Mouse (Mus musculus) hindbrain, embryonic 16.5 days (tissue): ENCODE measurements around the gene Acsbg2. TPM values are rescaled to one million over a fixed set of nuclear protein-coding genes. Genes with fewer than 3 reads are reported as not detected.

ENCODE experiments used
- ATAC-seq: fragments of 200-750 bp; cut with Nextera tagmentation; 2 replicates; pipeline ENCODE4 v1.8.0; 2017; ENCODE audit warnings: moderate TSS enrichment, moderate library complexity
- H3K27ac ChIP-seq: fragments of 300-500 bp; sonication (generic); 2 replicates; pipeline ENCODE4 v1.5.1; 2014; ENCODE audit warnings: low read depth, mild to moderate bottlenecking, control low read depth, low read length, moderate library complexity
- H3K27me3 ChIP-seq: fragments of 300-500 bp; sonication (generic); replicated peaks from 2 replicates; pipeline ENCODE4 v1.6.1; 2014; ENCODE audit warnings: low read length; ENCODE audit not compliant: control insufficient read depth, insufficient read depth
- H3K36me3 ChIP-seq: fragments of 300-500 bp; sonication (generic); 2 replicates; pipeline ENCODE4 v1.6.1; 2014; ENCODE audit warnings: mild to moderate bottlenecking, low read length, moderate library complexity, mixed read lengths; ENCODE audit not compliant: control insufficient read depth, insufficient read depth
- H3K4me1 ChIP-seq: fragments of 300-500 bp; sonication (generic); 2 replicates; pipeline ENCODE4 v1.6.1; 2014; ENCODE audit warnings: low read depth, low read length; ENCODE audit not compliant: control insufficient read depth, insufficient read depth
- H3K4me2 ChIP-seq: fragments of 300-500 bp; sonication (generic); 2 replicates; pipeline ENCODE4 v1.6.1; 2014; ENCODE audit warnings: mild to moderate bottlenecking, low read length, control low read depth, moderate library complexity
- H3K4me3 ChIP-seq: fragments of 300-500 bp; sonication (generic); 2 replicates; pipeline ENCODE4 v1.5.1; 2014; ENCODE audit warnings: mild to moderate bottlenecking, low read length, control low read depth, moderate library complexity
- H3K9ac ChIP-seq: fragments of 300-500 bp; sonication (generic); 2 replicates; pipeline ENCODE4 v1.6.1; 2014; ENCODE audit warnings: low read depth, mild to moderate bottlenecking, control low read depth, low read length, moderate library complexity
- H3K9me3 ChIP-seq: fragments of 300-500 bp; sonication (generic); 2 replicates; pipeline ENCODE4 v1.6.1; 2014; ENCODE audit warnings: mild to moderate bottlenecking, low read length, moderate library complexity; ENCODE audit not compliant: control insufficient read depth
- WGBS: fragments of 180-500 bp; shearing (Covaris S2); extraction: QIAGEN DNeasy Blood & Tissue Kit; methylation state at CpG from one replicate; pipeline ENCODE4 v1.1.7; 2014; 5-methylcytosine and 5-hydroxymethylcytosine counted together
- polyA plus RNA-seq: library from polyadenylated mRNA; unstranded; fragments of >200 nt; fragmentation: Nextera tagmentation; extraction: Ambion mirVana; gene quantifications from 2 replicates; pipeline ENCODE4 v1.2.1, GENCODE M21; 2015

The Acsbg2 gene
- polyA plus RNA-seq, 1 experiment from 2014 or later, result not detected

GRCm38 (mm10) chr17:56833381-56833780 is 40.9 kb downstream of the Acsbg2 start:
- Histone ChIP-seq H3K9ac (no peak overlapping the region), H3K27ac (no peak overlapping the region), H3K9me3 (no peaks in the 10 kb centered on the region), H3K36me3 (no peaks in the 10 kb centered on the region), H3K27me3 (peaks cover 3% of the 10 kb centered on the region; the same call in 1 of the 2 replicates), H3K4me1 (peaks cover 15% of the 10 kb centered on the region), H3K4me2 (no peak overlapping the region), H3K4me3 (no peak overlapping the region)
- no peak for ATAC-seq
- 97% methylated on average over 1 of the region's 1 CpGs for WGBS

DNA sequence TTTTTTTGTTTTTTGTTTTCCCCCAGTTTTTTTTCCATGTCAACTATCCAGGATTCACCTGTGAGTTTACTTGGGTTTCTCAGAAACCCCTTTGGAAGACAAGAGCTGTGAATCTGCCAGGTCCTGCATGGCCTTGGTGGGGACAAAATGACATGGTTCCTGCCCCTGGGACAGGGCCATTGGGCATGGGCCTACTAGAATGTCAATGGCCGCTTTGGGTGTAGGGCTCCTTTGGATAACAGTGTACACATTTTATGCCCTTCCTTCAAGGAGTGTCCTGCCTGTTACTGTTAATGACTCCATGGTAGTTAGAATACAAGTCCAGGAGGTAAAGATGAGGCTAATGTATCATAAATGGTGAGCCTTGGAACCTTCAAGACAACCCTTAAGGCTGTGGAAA is 41.3 kb downstream of the Acsbg2 start:
- Histone ChIP-seq H3K9me3 (no peaks in the 10 kb centered on the region), H3K36me3 (no peaks in the 10 kb centered on the region), H3K27ac (no peak overlapping the region), H3K4me2 (no peak overlapping the region), H3K4me3 (no peak overlapping the region), H3K4me1 (peaks cover 15% of the 10 kb centered on the region), H3K9ac (no peak overlapping the region), H3K27me3 (peaks cover 3% of the 10 kb centered on the region; the same call in 1 of the 2 replicates)
- 97% methylated on average over 1 of the region's 1 CpGs for WGBS
- ATAC-seq, result no peak

GRCm38 (mm10) chr17:56831111-56831816 is 43.0 kb downstream of the Acsbg2 start:
- peak; percentile 98 for ATAC-seq
- H3K4me2 ChIP-seq, result peak overlapping the region; percentile 90
- 0% methylated on average over 30 of the region's 42 CpGs for WGBS
- H3K9me3 ChIP-seq, result no peaks in the 10 kb centered on the region
- peak overlapping the region; percentile 60; the same call in 1 of the 2 replicates for H3K9ac ChIP-seq
- peaks cover 3% of the 10 kb centered on the region; the same call in 1 of the 2 replicates for H3K27me3 ChIP-seq
- no peak overlapping the region; the same call in 1 of the 2 replicates for H3K27ac ChIP-seq
- H3K36me3 ChIP-seq, result no peaks in the 10 kb centered on the region
- peak overlapping the region; percentile 71 for H3K4me3 ChIP-seq
- peaks cover 15% of the 10 kb centered on the region for H3K4me1 ChIP-seq

DNA sequence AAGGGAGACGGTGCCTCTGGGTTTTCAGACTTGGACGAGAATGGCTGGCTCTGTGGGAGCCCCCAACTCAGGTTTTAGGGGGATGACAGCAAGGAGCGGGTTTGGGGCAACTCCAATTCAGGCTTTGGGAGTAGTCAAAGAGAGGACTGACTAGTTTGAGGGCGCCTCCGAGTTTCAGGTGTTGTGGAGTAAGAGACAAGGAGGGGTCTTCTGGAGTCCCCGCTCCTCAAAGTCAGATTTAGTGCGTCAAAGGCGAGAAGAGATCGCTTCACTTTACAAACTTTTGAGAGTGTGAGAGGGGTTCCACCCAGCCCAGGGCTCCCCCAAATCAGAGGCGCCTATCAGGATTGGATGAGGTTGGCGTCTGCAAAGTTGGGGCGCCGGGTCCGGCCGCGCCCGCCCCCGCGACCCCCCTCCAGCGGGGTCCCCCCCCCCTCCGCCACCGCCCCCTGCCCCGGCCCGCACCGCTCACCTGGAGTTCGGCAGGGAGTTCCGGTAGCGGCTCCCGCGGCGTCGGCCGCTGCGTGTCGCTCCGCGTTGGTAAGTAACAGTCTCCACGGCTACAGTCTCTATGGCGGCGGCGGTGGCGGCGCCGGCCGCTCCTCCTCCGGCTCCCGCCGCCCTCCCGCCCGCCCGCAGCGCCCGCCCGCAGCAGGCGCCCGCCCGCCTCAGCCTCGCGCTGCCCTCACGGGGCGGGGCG is 43.7 kb downstream of the Acsbg2 start, which contains the start of gene Rfx2:
Gene Rfx2 (minus strand): TSS at position 603 of the 700 bp plus-strand sequence.
- Histone ChIP-seq H3K9ac (peak within 1 kb of the TSS; percentile 60), H3K4me1 (peaks cover 15% of the 10 kb centered on the region)

GRCm38 (mm10) chr17:56829795-56830194 is 44.5 kb downstream of the Acsbg2 start:
- H3K9ac ChIP-seq, result peak overlapping the region; percentile 60
- peak overlapping the region; percentile 90 for H3K4me2 ChIP-seq
- no peak for ATAC-seq
- no peaks in the 10 kb centered on the region for H3K36me3 ChIP-seq
- peak overlapping the region; percentile 71 for H3K4me3 ChIP-seq
- H3K27ac ChIP-seq, result no peak overlapping the region
- peaks cover 15% of the 10 kb centered on the region for H3K4me1 ChIP-seq
- no peaks in the 10 kb centered on the region for H3K9me3 ChIP-seq
- peaks cover 3% of the 10 kb centered on the region; the same call in 1 of the 2 replicates for H3K27me3 ChIP-seq
- under 1% methylated on average over 27 of the region's 27 CpGs for WGBS

More for the DNA sequence above, 43.7 kb downstream of the Acsbg2 start, which contains the start of gene Rfx2:
- Histone ChIP-seq H3K4me2 (peak within 1 kb of the TSS; percentile 90), H3K9me3 (no peaks in the 10 kb centered on the region), H3K27ac (peak within 1 kb of the TSS; percentile 63; the same call in 1 of the 2 replicates), H3K36me3 (no peaks in the 10 kb centered on the region), H3K27me3 (peaks cover 3% of the 10 kb centered on the region; the same call in 1 of the 2 replicates), H3K4me3 (peak within 1 kb of the TSS; percentile 71)
- ATAC-seq, result no peak
- WGBS, result 2% methylated on average over 25 of the region's 62 CpGs

DNA sequence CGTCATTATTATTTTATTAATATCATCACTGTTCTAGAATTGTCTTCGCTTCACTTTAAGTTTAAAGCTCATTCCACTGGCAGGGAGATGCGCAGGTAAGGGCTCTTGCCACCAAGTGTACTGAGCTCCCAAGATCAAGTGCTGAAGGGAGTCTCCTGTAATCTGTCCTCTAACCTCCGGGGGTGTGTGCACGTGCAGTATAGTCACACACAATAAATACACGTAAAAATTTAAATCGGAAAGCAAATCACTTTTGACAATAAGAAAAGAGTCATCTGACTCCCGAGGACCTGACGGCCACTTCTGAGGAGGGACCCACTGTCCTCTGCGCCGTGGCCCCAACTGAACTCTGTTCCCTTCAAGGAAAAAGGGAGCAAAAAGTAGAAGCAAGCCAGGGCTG is 45.1 kb downstream of the Acsbg2 start:
- Histone ChIP-seq H3K9ac (no peak overlapping the region), H3K4me1 (peaks cover 15% of the 10 kb centered on the region), H3K4me2 (peak overlapping the region; percentile 90), H3K4me3 (peak overlapping the region; percentile 71), H3K36me3 (no peaks in the 10 kb centered on the region), H3K9me3 (no peaks in the 10 kb centered on the region), H3K27ac (no peak overlapping the region), H3K27me3 (peaks cover 3% of the 10 kb centered on the region; the same call in 1 of the 2 replicates)
- no peak for ATAC-seq
- 31% methylated on average over 11 of the region's 11 CpGs for WGBS

GRCm38 (mm10) chr17:56826718-56827117 is 47.5 kb downstream of the Acsbg2 start:
- no peaks in the 10 kb centered on the region for H3K9me3 ChIP-seq
- no peak overlapping the region for H3K27ac ChIP-seq
- no peaks in the 10 kb centered on the region for H3K36me3 ChIP-seq
- H3K4me3 ChIP-seq, result no peak overlapping the region
- ATAC-seq, result no peak
- no peak overlapping the region for H3K4me2 ChIP-seq
- 85% methylated on average over 2 of the region's 2 CpGs for WGBS
- H3K9ac ChIP-seq, result no peak overlapping the region
- peaks cover 15% of the 10 kb centered on the region for H3K4me1 ChIP-seq
- H3K27me3 ChIP-seq, result peaks cover 3% of the 10 kb centered on the region; the same call in 1 of the 2 replicates

GRCm38 (mm10) chr17:56823352-56823751 is 50.9 kb downstream of the Acsbg2 start:
- Histone ChIP-seq H3K36me3 (no peaks in the 10 kb centered on the region), H3K9me3 (no peaks in the 10 kb centered on the region), H3K4me3 (no peak overlapping the region), H3K4me2 (no peak overlapping the region), H3K9ac (no peak overlapping the region), H3K27me3 (no peaks in the 10 kb centered on the region), H3K27ac (no peak overlapping the region), H3K4me1 (peaks cover 4% of the 10 kb centered on the region)
- WGBS, result 72% methylated on average over 2 of the region's 2 CpGs
- ATAC-seq, result no peak

DNA sequence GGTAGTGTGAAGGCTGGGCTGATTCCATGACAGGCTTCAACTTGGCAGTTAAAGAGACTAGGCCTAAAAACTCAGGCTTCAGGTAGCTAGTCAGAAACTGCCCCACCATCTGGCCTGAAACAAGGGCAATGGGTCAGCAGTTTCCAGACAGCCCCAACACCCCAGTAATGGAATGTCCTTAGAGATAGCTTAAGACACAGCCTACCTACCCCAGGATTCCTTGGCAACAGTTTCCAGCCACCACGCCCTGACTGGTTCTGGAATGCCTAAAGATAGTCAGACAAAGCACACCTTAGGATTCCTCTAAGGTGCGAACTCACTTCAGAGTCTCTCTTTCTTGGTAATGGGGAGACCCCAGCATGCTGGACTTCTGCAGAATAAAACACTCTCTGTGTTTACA is 51.9 kb downstream of the Acsbg2 start:
- no peaks in the 10 kb centered on the region for H3K36me3 ChIP-seq
- H3K4me3 ChIP-seq, result no peak overlapping the region
- 86% methylated on average over 2 of the region's 2 CpGs for WGBS
- H3K9me3 ChIP-seq, result no peaks in the 10 kb centered on the region
- no peak for ATAC-seq
- peaks cover 4% of the 10 kb centered on the region for H3K4me1 ChIP-seq
- H3K4me2 ChIP-seq, result no peak overlapping the region
- no peaks in the 10 kb centered on the region for H3K27me3 ChIP-seq
- H3K27ac ChIP-seq, result no peak overlapping the region
- H3K9ac ChIP-seq, result no peak overlapping the region
